Mouse (Mus musculus) heart, embryonic 13.5 days (tissue): Measurements from ENCODE around the gene Dusp7. TPM values are rescaled to one million over a fixed set of nuclear protein-coding genes. Genes with fewer than 3 reads are reported as not detected.

ENCODE experiments used
- ATAC-seq: fragments of 200-750 bp; cut with Nextera tagmentation; 2 replicates; pipeline ENCODE4 v1.8.0; 2017; ENCODE audit warnings: moderate TSS enrichment; ENCODE audit not compliant: insufficient number of reproducible peaks, low FRiP score, low TSS enrichment; ENCODE audit errors: extremely low read depth
- H3K27ac ChIP-seq: fragments of 300-500 bp; sonication (generic); replicated peaks from 2 replicates; pipeline ENCODE4 v1.5.1; 2015; ENCODE audit warnings: moderate library complexity, mild to moderate bottlenecking, inconsistent platforms
- H3K27me3 ChIP-seq: fragments of 300-500 bp; sonication (generic); replicated peaks from 2 replicates; pipeline ENCODE4 v1.6.1; 2015; ENCODE audit warnings: mild to moderate bottlenecking, inconsistent platforms
- H3K36me3 ChIP-seq: fragments of 300-500 bp; sonication (generic); 2 replicates; pipeline ENCODE4 v1.6.1; 2015; ENCODE audit warnings: mild to moderate bottlenecking, inconsistent platforms
- H3K4me1 ChIP-seq: fragments of 300-500 bp; sonication (generic); 2 replicates; pipeline ENCODE4 v1.6.1; 2015; ENCODE audit warnings: inconsistent platforms
- H3K4me2 ChIP-seq: fragments of 300-500 bp; sonication (generic); 2 replicates; pipeline ENCODE4 v1.6.1; 2015; ENCODE audit warnings: inconsistent platforms, mild to moderate bottlenecking, moderate library complexity
- H3K4me3 ChIP-seq: fragments of 300-500 bp; sonication (generic); 2 replicates; pipeline ENCODE4 v1.5.1; 2015; ENCODE audit warnings: moderate library complexity, mild to moderate bottlenecking, inconsistent platforms
- H3K9ac ChIP-seq: fragments of 300-500 bp; sonication (generic); 2 replicates; pipeline ENCODE4 v1.6.1; 2015; ENCODE audit warnings: inconsistent platforms, mild to moderate bottlenecking, moderate library complexity
- H3K9me3 ChIP-seq: fragments of 300-500 bp; sonication (generic); 2 replicates; pipeline ENCODE4 v1.6.1; 2016; ENCODE audit warnings: inconsistent platforms
- WGBS: fragments of 180-500 bp; shearing (Covaris S2); methylation state at CpG from one replicate; pipeline ENCODE4 v1.1.7; 2015; ENCODE audit warnings: mixed read lengths; 5-methylcytosine and 5-hydroxymethylcytosine counted together
- polyA plus RNA-seq: library from polyadenylated mRNA; unstranded; fragments of >200 nt; fragmentation: Nextera tagmentation; extraction: Ambion mirVana; gene quantifications from 2 replicates; pipeline ENCODE4 v1.2.1, GENCODE M21; 2015

Gene Dusp7
- polyA plus RNA-seq, 1 experiment from 2014 or later, result 8.6 TPM

GRCm38 (mm10) chr9:106339173-106339558, 29.3 kb upstream of the Dusp7 start:
- Histone ChIP-seq H3K9me3 (no peaks in the 10 kb centered on the region), H3K4me3 (no peak overlapping the region), H3K36me3 (no peaks in the 10 kb centered on the region), H3K27me3 (no peaks in the 10 kb centered on the region), H3K4me1 (peaks cover 50% of the 10 kb centered on the region), H3K4me2 (no peak overlapping the region), H3K27ac (peak overlapping the region; percentile 52), H3K9ac (peak overlapping the region; percentile 42; the same call in 1 of the 2 replicates)
- WGBS, result 66% methylated on average over 6 of the region's 6 CpGs
- ATAC-seq, result no peak

DNA sequence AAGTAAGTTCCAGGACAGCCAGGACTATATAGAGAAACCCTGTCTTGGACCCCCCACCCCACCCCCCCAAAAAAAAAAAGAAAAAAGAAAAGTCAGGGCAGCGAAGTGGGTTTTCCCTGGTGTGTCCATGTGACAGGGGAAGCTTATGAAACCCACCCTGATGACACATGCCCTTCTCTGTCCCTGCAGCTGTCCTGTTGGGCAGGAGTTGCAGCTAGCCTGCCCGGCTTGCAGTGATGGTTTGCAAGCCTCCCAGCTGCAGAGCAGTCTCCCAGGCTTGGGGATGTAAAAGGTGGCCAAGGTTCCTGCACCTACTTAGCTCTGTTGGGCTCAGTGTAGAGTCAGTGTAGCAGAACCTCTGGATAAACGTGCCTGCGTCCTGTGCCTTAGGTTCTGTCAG, 28.7 kb upstream of the Dusp7 start:
- Histone ChIP-seq H3K27me3 (no peaks in the 10 kb centered on the region), H3K9me3 (no peaks in the 10 kb centered on the region), H3K4me3 (no peak overlapping the region), H3K9ac (no peak overlapping the region), H3K36me3 (no peaks in the 10 kb centered on the region), H3K4me2 (no peak overlapping the region), H3K27ac (no peak overlapping the region), H3K4me1 (peaks cover 55% of the 10 kb centered on the region)
- WGBS, result 78% methylated on average over 4 of the region's 4 CpGs
- ATAC-seq, result no peak

DNA sequence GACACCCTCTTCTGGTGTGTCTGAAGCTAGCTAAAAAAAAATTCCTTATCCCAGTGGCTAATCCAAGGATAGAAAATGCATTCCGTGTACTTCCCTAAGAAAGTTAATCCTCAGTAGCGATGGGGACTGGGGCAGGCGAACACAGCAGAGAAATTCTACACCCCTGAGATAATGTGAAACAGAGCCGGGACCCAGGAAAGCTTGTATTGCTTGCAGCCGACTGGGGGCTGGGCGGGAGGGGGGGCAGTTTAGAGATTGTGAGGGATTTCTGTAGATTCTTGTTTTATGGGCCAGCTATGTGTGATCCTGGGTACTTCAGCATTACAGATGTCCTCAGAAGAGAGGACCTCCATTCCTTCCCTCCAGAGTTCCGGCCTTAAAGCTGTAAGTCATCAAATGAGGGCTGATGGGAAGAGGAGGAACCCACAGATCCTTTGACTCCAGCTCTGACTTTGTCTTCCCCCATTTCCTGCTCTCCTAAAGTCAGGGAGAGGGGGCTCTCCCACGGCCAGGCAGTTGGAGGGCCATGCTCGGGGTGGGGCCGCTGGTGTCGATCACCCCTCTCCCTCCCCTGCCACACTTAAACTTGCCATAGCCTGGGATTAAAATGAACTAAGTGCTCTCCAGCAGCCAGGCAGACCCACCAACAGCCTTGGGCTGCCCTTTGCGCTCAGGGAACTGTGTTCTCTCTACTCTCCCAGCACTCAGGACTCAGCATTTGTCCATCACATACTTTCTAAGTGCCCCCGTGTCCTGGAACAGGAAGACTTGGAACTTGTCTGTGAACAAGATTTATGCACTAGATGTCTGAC, 27.7 kb upstream of the Dusp7 start:
- Histone ChIP-seq H3K9ac (peak overlapping the region; percentile 65; the same call in 1 of the 2 replicates), H3K9me3 (no peaks in the 10 kb centered on the region), H3K4me3 (no peak overlapping the region), H3K27me3 (no peaks in the 10 kb centered on the region), H3K27ac (peak overlapping the region; percentile 38; the same call in 1 of the 2 replicates), H3K36me3 (no peaks in the 10 kb centered on the region), H3K4me1 (peaks cover 65% of the 10 kb centered on the region), H3K4me2 (no peak overlapping the region)
- 34% methylated on average over 13 of the region's 13 CpGs for WGBS
- no peak for ATAC-seq

DNA sequence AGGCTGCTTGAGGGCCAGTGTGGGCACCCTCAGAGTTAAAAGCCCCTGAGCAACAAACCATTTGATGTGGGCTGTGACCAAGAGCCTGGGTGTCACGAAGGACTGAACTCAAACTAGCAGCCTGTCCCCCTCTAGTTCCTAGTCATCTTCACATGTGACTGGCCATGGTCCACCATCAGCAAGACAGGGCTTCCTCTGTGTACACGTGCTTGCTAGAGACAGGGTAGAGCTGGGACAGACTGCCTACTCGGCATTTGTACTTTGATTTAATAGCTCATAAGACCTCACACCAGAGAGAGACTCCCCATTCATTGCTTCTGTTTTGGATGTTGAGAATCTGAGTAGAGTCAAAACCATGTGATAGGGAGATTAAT, 27.1 kb upstream of the Dusp7 start:
- H3K4me1 ChIP-seq, result peaks cover 65% of the 10 kb centered on the region
- no peaks in the 10 kb centered on the region for H3K27me3 ChIP-seq
- H3K27ac ChIP-seq, result no peak overlapping the region; the same call in 1 of the 2 replicates
- WGBS, result 67% methylated on average over 3 of the region's 3 CpGs
- no peak for ATAC-seq
- H3K9me3 ChIP-seq, result no peaks in the 10 kb centered on the region
- no peaks in the 10 kb centered on the region for H3K36me3 ChIP-seq
- H3K4me3 ChIP-seq, result no peak overlapping the region
- H3K4me2 ChIP-seq, result no peak overlapping the region
- no peak overlapping the region for H3K9ac ChIP-seq

- Histone ChIP-seq H3K4me2 (no peak overlapping the region), H3K27ac (no peak overlapping the region), H3K9ac (no peak overlapping the region), H3K9me3 (no peaks in the 10 kb centered on the region), H3K27me3 (no peaks in the 10 kb centered on the region), H3K4me3 (no peak overlapping the region), H3K4me1 (peaks cover 56% of the 10 kb centered on the region), H3K36me3 (no peaks in the 10 kb centered on the region)
- WGBS, result 93% methylated on average over 9 of the region's 9 CpGs
- no peak for ATAC-seq
Measured at GRCm38 (mm10) chr9:106342573-106342972, 25.9 kb upstream of the Dusp7 start.

GRCm38 (mm10) chr9:106345167-106345566, 23.3 kb upstream of the Dusp7 start:
- 0 out of 2 replicates have a peak, but pooled peaks have one; percentile 47 for ATAC-seq

DNA sequence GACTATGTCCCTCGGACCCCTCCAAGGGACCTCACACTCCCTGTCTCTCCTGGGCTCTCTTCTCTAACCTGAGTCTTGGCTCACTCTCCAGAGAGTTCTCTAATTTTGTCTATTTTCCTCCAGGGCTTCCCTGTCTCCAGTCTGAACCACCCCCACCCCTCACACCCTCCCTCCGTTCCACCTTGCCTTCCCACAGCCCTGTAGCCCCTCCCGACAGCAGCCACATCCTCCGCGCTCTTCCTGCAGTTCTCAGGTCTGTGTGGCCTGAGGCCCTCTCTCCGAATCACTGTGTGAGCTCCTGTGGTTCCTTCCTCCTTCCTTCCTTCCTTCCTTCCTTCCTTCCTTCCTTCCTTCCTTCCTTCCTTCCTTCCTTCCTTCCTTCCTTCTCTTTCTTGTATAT, 22.8 kb upstream of the Dusp7 start:
- H3K4me3 ChIP-seq, result no peak overlapping the region
- H3K36me3 ChIP-seq, result no peaks in the 10 kb centered on the region
- H3K9me3 ChIP-seq, result no peaks in the 10 kb centered on the region
- no peak for ATAC-seq
- peak overlapping the region; percentile 22; the same call in 1 of the 2 replicates for H3K4me2 ChIP-seq
- peak overlapping the region; percentile 74 for H3K9ac ChIP-seq
- H3K4me1 ChIP-seq, result peaks cover 32% of the 10 kb centered on the region
- WGBS, result 50% methylated on average over 6 of the region's 6 CpGs
- no peaks in the 10 kb centered on the region for H3K27me3 ChIP-seq
- H3K27ac ChIP-seq, result peak overlapping the region; percentile 74

More at GRCm38 (mm10) chr9:106345167-106345566, 23.3 kb upstream of the Dusp7 start:
- Histone ChIP-seq H3K9me3 (no peaks in the 10 kb centered on the region), H3K4me3 (no peak overlapping the region), H3K4me2 (peak overlapping the region; percentile 22), H3K36me3 (no peaks in the 10 kb centered on the region), H3K27ac (peak overlapping the region; percentile 74), H3K27me3 (no peaks in the 10 kb centered on the region), H3K4me1 (peaks cover 36% of the 10 kb centered on the region), H3K9ac (peak overlapping the region; percentile 74)
- 25% methylated on average over 6 of the region's 6 CpGs for WGBS

- no peak for ATAC-seq
- H3K9ac ChIP-seq, result no peak overlapping the region
- H3K27ac ChIP-seq, result 0 out of 2 replicates have a peak overlapping the region, but pooled peaks have one; percentile 20
Measured at GRCm38 (mm10) chr9:106348281-106348680, 20.2 kb upstream of the Dusp7 start.

GRCm38 (mm10) chr9:106349075-106349474, 19.4 kb upstream of the Dusp7 start:
- Histone ChIP-seq H3K9me3 (no peaks in the 10 kb centered on the region), H3K27me3 (no peaks in the 10 kb centered on the region), H3K36me3 (no peaks in the 10 kb centered on the region), H3K27ac (no peak overlapping the region), H3K4me2 (no peak overlapping the region), H3K9ac (no peak overlapping the region; the same call in 1 of the 2 replicates), H3K4me3 (no peak overlapping the region), H3K4me1 (peaks cover 45% of the 10 kb centered on the region)
- 45% methylated on average over 2 of the region's 2 CpGs for WGBS
- no peak for ATAC-seq

More at GRCm38 (mm10) chr9:106348281-106348680, 20.2 kb upstream of the Dusp7 start:
- Histone ChIP-seq H3K9me3 (no peaks in the 10 kb centered on the region), H3K4me3 (no peak overlapping the region), H3K4me2 (no peak overlapping the region), H3K4me1 (peaks cover 37% of the 10 kb centered on the region), H3K36me3 (no peaks in the 10 kb centered on the region), H3K27me3 (no peaks in the 10 kb centered on the region)
- 56% methylated on average over 10 of the region's 10 CpGs for WGBS

GRCm38 (mm10) chr9:106351178-106351577, 17.3 kb upstream of the Dusp7 start:
- Histone ChIP-seq H3K27ac (no peak overlapping the region), H3K9me3 (no peaks in the 10 kb centered on the region), H3K4me2 (no peak overlapping the region), H3K27me3 (no peaks in the 10 kb centered on the region), H3K4me3 (no peak overlapping the region), H3K36me3 (no peaks in the 10 kb centered on the region), H3K9ac (no peak overlapping the region), H3K4me1 (peaks cover 41% of the 10 kb centered on the region)
- WGBS, result 51% methylated on average over 6 of the region's 6 CpGs
- no peak for ATAC-seq

DNA sequence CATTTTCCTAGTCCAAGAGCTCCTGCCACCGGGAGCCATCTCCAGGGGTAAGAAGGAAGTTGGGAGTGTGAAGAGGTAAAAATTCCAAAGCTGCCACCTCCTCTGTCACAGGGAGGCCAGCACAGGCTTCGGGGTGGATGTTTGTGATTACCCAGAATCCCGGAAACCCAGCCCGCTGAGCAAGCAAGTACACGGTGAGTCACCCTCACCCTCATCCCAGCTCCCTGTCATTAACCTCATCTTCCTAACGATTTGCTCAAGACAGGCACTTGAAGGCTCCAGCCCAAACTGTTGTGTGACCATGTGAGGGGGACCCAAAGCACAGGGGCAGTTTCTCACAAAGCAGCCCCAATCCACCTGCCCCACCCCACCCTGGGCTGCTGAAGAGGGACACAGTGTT, 14.7 kb upstream of the Dusp7 start:
- Histone ChIP-seq H3K36me3 (no peaks in the 10 kb centered on the region), H3K27ac (0 out of 2 replicates have a peak overlapping the region, but pooled peaks have one; percentile 8), H3K4me3 (no peak overlapping the region), H3K9me3 (no peaks in the 10 kb centered on the region), H3K27me3 (no peaks in the 10 kb centered on the region), H3K4me1 (peaks cover 48% of the 10 kb centered on the region), H3K4me2 (no peak overlapping the region), H3K9ac (peak overlapping the region; percentile 14; the same call in 1 of the 2 replicates)
- 35% methylated on average over 6 of the region's 6 CpGs for WGBS
- ATAC-seq, result no peak

- Histone ChIP-seq H3K36me3 (no peaks in the 10 kb centered on the region), H3K27me3 (no peaks in the 10 kb centered on the region), H3K4me2 (no peak overlapping the region), H3K4me3 (no peak overlapping the region), H3K4me1 (peaks cover 44% of the 10 kb centered on the region), H3K27ac (no peak overlapping the region), H3K9me3 (no peaks in the 10 kb centered on the region), H3K9ac (no peak overlapping the region)
- no peak for ATAC-seq
- WGBS, result 83% methylated on average over 6 of the region's 6 CpGs
Measured at GRCm38 (mm10) chr9:106354810-106355209, 13.6 kb upstream of the Dusp7 start.
